Mouse (Mus musculus) heart, embryonic 15.5 days (tissue): Measurements from ENCODE around the gene Eln. TPM values are rescaled to one million over a fixed set of nuclear protein-coding genes. Genes with fewer than 3 reads are reported as not detected.

Experiments used
- ATAC-seq: fragments of 200-750 bp; cut with Nextera tagmentation; replicated peaks from 2 replicates; pipeline ENCODE4 v1.8.0; 2017; ENCODE audit warnings: low read depth, moderate TSS enrichment; ENCODE audit not compliant: insufficient number of reproducible peaks, insufficient read depth, low FRiP score
- H3K27ac ChIP-seq: fragments of 300-500 bp; sonication (generic); 2 replicates; pipeline ENCODE4 v1.5.1; 2015; ENCODE audit warnings: mild to moderate bottlenecking, inconsistent platforms
- H3K27me3 ChIP-seq: fragments of 300-500 bp; sonication (generic); 2 replicates; pipeline ENCODE4 v1.6.1; 2015; ENCODE audit warnings: inconsistent platforms
- H3K36me3 ChIP-seq: fragments of 300-500 bp; sonication (generic); 2 replicates; pipeline ENCODE4 v1.6.1; 2015; ENCODE audit warnings: mild to moderate bottlenecking, inconsistent platforms
- H3K4me1 ChIP-seq: fragments of 300-500 bp; sonication (generic); replicated peaks from 2 replicates; pipeline ENCODE4 v1.6.1; 2015; ENCODE audit warnings: inconsistent platforms
- H3K4me2 ChIP-seq: fragments of 300-500 bp; sonication (generic); 2 replicates; pipeline ENCODE4 v1.6.1; 2015; ENCODE audit warnings: inconsistent platforms, mild to moderate bottlenecking, moderate library complexity
- H3K4me3 ChIP-seq: fragments of 300-500 bp; sonication (generic); 2 replicates; pipeline ENCODE4 v1.5.1; 2015; ENCODE audit warnings: mild to moderate bottlenecking, inconsistent platforms
- H3K9ac ChIP-seq: fragments of 300-500 bp; sonication (generic); 2 replicates; pipeline ENCODE4 v1.6.1; 2015; ENCODE audit warnings: mild to moderate bottlenecking, inconsistent platforms
- H3K9me3 ChIP-seq: fragments of 300-500 bp; sonication (generic); replicated peaks from 2 replicates; pipeline ENCODE4 v1.6.1; 2016; ENCODE audit warnings: inconsistent platforms
- WGBS: fragments of 180-500 bp; shearing (Covaris S2); methylation state at CpG from one replicate; pipeline ENCODE4 v1.1.7; 2015; ENCODE audit warnings: mixed read lengths; 5-methylcytosine and 5-hydroxymethylcytosine counted together
- polyA plus RNA-seq: library from polyadenylated mRNA; unstranded; fragments of >200 nt; fragmentation: Nextera tagmentation; extraction: Ambion mirVana; gene quantifications from 2 replicates; pipeline ENCODE4 v1.2.1, GENCODE M21; 2015

Eln gene
- polyA plus RNA-seq, 1 experiment from 2014 or later, result 683 TPM

- Histone ChIP-seq H3K4me3 (0 out of 2 replicates have a peak overlapping the region, but pooled peaks have one; percentile 19), H3K27ac (peak overlapping the region; percentile 54; the same call in 1 of the 2 replicates), H3K9ac (peak overlapping the region; percentile 12; the same call in 1 of the 2 replicates), H3K27me3 (peaks cover 18% of the 10 kb centered on the region), H3K4me1 (peaks cover 37% of the 10 kb centered on the region), H3K9me3 (no peaks in the 10 kb centered on the region), H3K4me2 (peak overlapping the region; percentile 33; the same call in 1 of the 2 replicates), H3K36me3 (no peaks in the 10 kb centered on the region)
- 46% methylated on average over 12 of the region's 12 CpGs for WGBS
- no peak for ATAC-seq
These were observed 3.1 kb downstream of the Eln start for GRCm38 (mm10) chr5:134743991-134744390.

DNA sequence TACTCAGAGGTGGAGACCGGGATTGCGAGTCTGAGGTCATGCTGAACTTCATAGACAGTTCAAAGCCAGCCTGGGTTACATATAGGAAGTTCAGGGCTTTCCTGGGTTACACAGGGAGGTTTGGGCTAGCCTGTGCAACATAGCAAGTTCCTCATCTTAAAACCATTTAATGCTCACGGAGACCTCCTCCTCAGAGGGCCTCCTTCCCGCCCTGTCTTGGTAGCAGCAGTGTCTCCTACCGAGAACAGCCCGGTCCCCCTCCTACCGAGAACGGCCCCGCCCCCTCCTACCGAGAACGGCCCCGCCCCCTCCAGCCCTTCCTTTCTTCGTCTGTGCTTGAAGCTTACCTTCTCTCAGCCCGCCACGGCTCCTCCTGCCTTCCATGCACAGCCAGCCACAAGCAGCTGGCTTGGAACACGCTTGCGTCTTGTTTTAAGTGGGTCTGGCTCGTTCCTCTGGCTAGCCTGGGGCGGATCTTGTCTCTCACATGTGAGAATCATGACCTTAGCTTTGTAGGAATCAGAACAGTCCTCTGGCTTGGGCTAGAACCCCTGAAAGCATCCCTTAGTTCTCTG lies 4.8 kb downstream of the Eln start:
- peaks cover 29% of the 10 kb centered on the region for H3K4me1 ChIP-seq
- H3K27me3 ChIP-seq, result peaks cover 18% of the 10 kb centered on the region
- H3K9ac ChIP-seq, result peak overlapping the region; percentile 31; the same call in 1 of the 2 replicates
- peak overlapping the region; percentile 10; the same call in 1 of the 2 replicates for H3K4me3 ChIP-seq
- 13% methylated on average over 19 of the region's 19 CpGs for WGBS
- no peak for ATAC-seq
- H3K4me2 ChIP-seq, result peak overlapping the region; percentile 39
- peak overlapping the region; percentile 43; the same call in 1 of the 2 replicates for H3K27ac ChIP-seq
- no peaks in the 10 kb centered on the region for H3K9me3 ChIP-seq
- no peaks in the 10 kb centered on the region for H3K36me3 ChIP-seq

GRCm38 (mm10) chr5:134740501-134741341 lies 6.4 kb downstream of the Eln start:
- ATAC-seq, result peak; percentile 40
- no peaks in the 10 kb centered on the region for H3K9me3 ChIP-seq
- H3K27ac ChIP-seq, result peak overlapping the region; percentile 43
- whole genome bisulfite sequencing, result 56% methylated on average over 11 of the region's 11 CpGs
- H3K4me3 ChIP-seq, result no peak overlapping the region
- no peaks in the 10 kb centered on the region for H3K36me3 ChIP-seq
- no peak overlapping the region for H3K4me2 ChIP-seq
- H3K27me3 ChIP-seq, result peaks cover 11% of the 10 kb centered on the region
- H3K4me1 ChIP-seq, result peaks cover 25% of the 10 kb centered on the region
- no peak overlapping the region for H3K9ac ChIP-seq

- no peak for ATAC-seq
- no peaks in the 10 kb centered on the region for H3K36me3 ChIP-seq
- H3K9ac ChIP-seq, result no peak overlapping the region
- H3K27ac ChIP-seq, result no peak overlapping the region
- H3K4me2 ChIP-seq, result no peak overlapping the region
- peaks cover 3% of the 10 kb centered on the region; the same call in 1 of the 2 replicates for H3K27me3 ChIP-seq
- H3K4me1 ChIP-seq, result peaks cover 30% of the 10 kb centered on the region
- H3K4me3 ChIP-seq, result no peak overlapping the region
- no peaks in the 10 kb centered on the region for H3K9me3 ChIP-seq
- WGBS, result 45% methylated on average over 3 of the region's 3 CpGs
These were observed 7.2 kb downstream of the Eln start for GRCm38 (mm10) chr5:134739951-134740350.

- 0 out of 2 replicates have a peak, but pooled peaks have one; percentile 20 for ATAC-seq
- Histone ChIP-seq H3K4me1 (peaks cover 11% of the 10 kb centered on the region), H3K27ac (no peak overlapping the region), H3K4me2 (no peak overlapping the region), H3K27me3 (no peaks in the 10 kb centered on the region), H3K4me3 (no peak overlapping the region), H3K36me3 (no peaks in the 10 kb centered on the region), H3K9ac (no peak overlapping the region), H3K9me3 (no peaks in the 10 kb centered on the region)
- 39% methylated on average over 2 of the region's 2 CpGs for WGBS
These were observed 12.2 kb downstream of the Eln start for GRCm38 (mm10) chr5:134734920-134735319.

DNA sequence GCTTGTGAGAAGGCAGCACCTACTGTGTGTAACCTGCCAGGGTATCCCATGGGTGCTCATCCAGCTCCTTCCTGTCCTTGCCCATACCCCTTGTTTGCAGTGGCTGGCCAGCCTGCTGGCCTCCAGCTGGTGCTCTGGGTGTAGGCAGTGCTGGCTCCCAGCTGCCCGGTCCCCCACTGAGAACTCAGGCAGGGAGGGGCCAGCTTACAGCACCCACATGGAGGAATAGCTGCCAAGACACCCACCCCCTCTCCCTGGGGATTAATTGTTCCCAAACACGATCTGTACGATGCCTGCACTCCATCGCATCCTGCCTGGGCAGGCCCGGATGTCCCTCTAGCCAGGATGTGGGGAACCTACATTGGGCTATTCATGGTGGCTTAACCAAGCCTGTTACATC lies 13.1 kb downstream of the Eln start:
- Histone ChIP-seq H3K9ac (no peak overlapping the region), H3K9me3 (no peaks in the 10 kb centered on the region), H3K27ac (no peak overlapping the region), H3K4me1 (peaks cover 11% of the 10 kb centered on the region), H3K27me3 (no peaks in the 10 kb centered on the region), H3K4me3 (no peak overlapping the region), H3K36me3 (no peaks in the 10 kb centered on the region), H3K4me2 (no peak overlapping the region)
- WGBS, result 73% methylated on average over 5 of the region's 5 CpGs
- no peak for ATAC-seq

GRCm38 (mm10) chr5:134733241-134733640 lies 13.9 kb downstream of the Eln start:
- Histone ChIP-seq H3K27me3 (no peaks in the 10 kb centered on the region), H3K9ac (no peak overlapping the region), H3K36me3 (no peaks in the 10 kb centered on the region), H3K4me3 (no peak overlapping the region), H3K4me2 (no peak overlapping the region), H3K4me1 (peaks cover 11% of the 10 kb centered on the region), H3K27ac (no peak overlapping the region), H3K9me3 (no peaks in the 10 kb centered on the region)
- no peak for ATAC-seq
- 59% methylated on average over 4 of the region's 4 CpGs for WGBS

DNA sequence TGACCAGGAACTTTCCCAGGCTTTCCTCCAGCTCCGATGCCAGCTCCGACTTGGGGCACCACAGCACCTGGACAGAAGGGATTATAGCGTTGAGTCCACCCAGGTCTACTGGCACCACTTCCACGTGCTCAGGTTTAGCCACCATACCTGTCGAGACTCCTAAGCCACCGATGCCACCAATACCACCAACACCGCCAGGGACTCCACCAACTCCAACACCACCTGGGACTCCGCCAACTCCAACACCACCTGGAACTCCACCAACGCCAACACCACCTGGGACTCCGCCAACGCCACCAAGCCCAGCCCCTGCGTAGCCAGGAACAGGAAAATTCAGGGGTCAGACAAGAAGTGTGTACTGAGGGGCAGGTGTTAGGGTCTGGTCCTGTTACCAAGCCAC lies 18.0 kb downstream of the Eln start:
- no peaks in the 10 kb centered on the region for H3K27me3 ChIP-seq
- no peak overlapping the region for H3K4me2 ChIP-seq
- H3K9ac ChIP-seq, result no peak overlapping the region
- no peak overlapping the region for H3K27ac ChIP-seq
- no peak overlapping the region for H3K4me3 ChIP-seq
- no peaks in the 10 kb centered on the region for H3K36me3 ChIP-seq
- 0 out of 2 replicates have a peak, but pooled peaks cover 2% of the 10 kb centered on the region for H3K4me1 ChIP-seq
- 93% methylated on average over 12 of the region's 12 CpGs for WGBS
- no peak for ATAC-seq
- H3K9me3 ChIP-seq, result no peaks in the 10 kb centered on the region

DNA sequence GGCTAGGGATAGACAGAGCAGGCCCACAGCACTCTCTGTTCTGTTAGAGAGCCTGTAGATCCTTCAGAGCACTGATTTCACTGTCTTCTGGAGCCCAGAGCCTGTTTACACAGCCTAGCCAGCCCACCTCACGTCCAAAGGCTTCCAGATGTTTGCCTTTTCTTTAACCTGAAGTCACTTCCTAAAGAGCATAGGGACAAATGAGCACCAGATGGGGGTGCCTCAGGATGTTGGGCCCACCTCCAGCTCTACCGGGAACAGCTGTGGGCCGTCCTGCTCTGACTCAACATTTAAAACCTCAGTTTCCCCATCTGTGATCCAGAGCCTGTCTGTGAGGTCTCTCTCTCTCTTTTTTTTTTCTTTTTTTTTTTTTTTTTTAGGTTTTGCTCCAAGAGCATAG lies 18.6 kb downstream of the Eln start:
- Histone ChIP-seq H3K4me1 (no peaks in the 10 kb centered on the region), H3K4me2 (no peak overlapping the region), H3K27ac (no peak overlapping the region), H3K4me3 (no peak overlapping the region), H3K36me3 (no peaks in the 10 kb centered on the region), H3K27me3 (no peaks in the 10 kb centered on the region), H3K9me3 (no peaks in the 10 kb centered on the region), H3K9ac (no peak overlapping the region)
- ATAC-seq, result no peak
- WGBS, result 57% methylated on average over 3 of the region's 3 CpGs

GRCm38 (mm10) chr5:134727001-134727639 lies 20.0 kb downstream of the Eln start:
- H3K27ac ChIP-seq, result no peak overlapping the region
- no peaks in the 10 kb centered on the region for H3K4me1 ChIP-seq
- no peaks in the 10 kb centered on the region for H3K9me3 ChIP-seq
- no peaks in the 10 kb centered on the region for H3K27me3 ChIP-seq
- WGBS, result 78% methylated on average over 8 of the region's 8 CpGs
- H3K4me3 ChIP-seq, result no peak overlapping the region
- H3K4me2 ChIP-seq, result no peak overlapping the region
- no peak for ATAC-seq
- H3K36me3 ChIP-seq, result no peaks in the 10 kb centered on the region
- no peak overlapping the region for H3K9ac ChIP-seq

DNA sequence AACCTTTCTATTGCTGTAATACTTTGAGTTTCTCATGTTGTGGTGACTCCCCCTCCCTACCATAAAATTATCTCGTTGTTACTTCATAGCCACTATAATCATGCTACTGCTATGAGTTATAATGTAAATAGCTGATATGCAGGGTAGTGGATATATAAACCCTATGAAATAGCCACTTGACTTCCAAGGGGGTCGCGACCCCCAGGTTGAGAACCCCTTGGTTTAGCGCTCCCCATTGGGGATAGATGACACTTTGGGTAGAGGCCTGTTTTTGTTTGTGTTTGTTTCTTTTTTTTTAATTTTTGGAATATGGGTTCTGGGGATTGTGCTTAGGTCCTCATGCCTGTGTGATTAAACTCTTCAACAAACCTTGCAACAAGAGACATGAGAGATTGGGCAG lies 21.8 kb downstream of the Eln start:
- Histone ChIP-seq H3K4me1 (no peaks in the 10 kb centered on the region), H3K27me3 (no peaks in the 10 kb centered on the region), H3K9me3 (no peaks in the 10 kb centered on the region), H3K9ac (no peak overlapping the region), H3K27ac (no peak overlapping the region), H3K4me2 (no peak overlapping the region), H3K4me3 (no peak overlapping the region), H3K36me3 (no peaks in the 10 kb centered on the region)
- no peak for ATAC-seq
- WGBS, result 60% methylated on average over 4 of the region's 4 CpGs
